Comparison of ENCODE assay signal across 9 mouse cellular contexts in genomic region chr3:53201670-53202069, GRCm38 (mm10).
DNase-seq lines count a peak whose midpoint lies in the region; ATAC-seq and TF ChIP-seq lines count a peak whose summit lies in the region.
"Had no signal": no experiment of that assay in that cellular context is flagged by ENCODE, and none has a peak within 500 bp of the region (broad histone marks: within the 10 kb centered on the region; RNA-seq: fewer than 3 reads in every experiment).

No protein-coding gene starts in this region.

- no peak overlapping the region for H3K27ac ChIP-seq in lung, embryonic 14.5 days (ENCODE audit: low read depth)
- peak overlapping the region; percentile 44 for H3K27ac ChIP-seq in embryonic facial prominence, embryonic 14.5 days (replicated peaks; ENCODE audit: low read depth, low read length)
- H3K27ac ChIP-seq in hindbrain, embryonic 10.5 days, result peak overlapping the region; percentile 85
- H3K27ac ChIP-seq in neural tube, embryonic 15.5 days (replicated peaks), result peak overlapping the region; percentile 56

- 49% methylated on average over 10 of the region's 10 CpGs for WGBS in lung, embryonic 14.5 days
- 35% methylated on average over 10 of the region's 10 CpGs for WGBS in embryonic facial prominence, embryonic 14.5 days
- WGBS in hindbrain, embryonic 10.5 days, result 40% methylated on average over 10 of the region's 10 CpGs
- WGBS in neural tube, embryonic 15.5 days, result 17% methylated on average over 10 of the region's 10 CpGs

- peak; percentile 44; the same call in 1 of the 2 replicates for ATAC-seq in lung, embryonic 14.5 days (ENCODE audit: insufficient read depth)
- ATAC-seq in embryonic facial prominence, embryonic 14.5 days (ENCODE audit: low read depth), result peak; percentile 66
- peak; percentile 76 for ATAC-seq in neural tube, embryonic 15.5 days (ENCODE audit: low FRiP score)
- no peak for ATAC-seq in megakaryocyte, adult 5-6 weeks (ENCODE audit: poor library complexity, severe bottlenecking)

- no peak overlapping the region; the same call in 1 of the 2 replicates for H3K4me2 ChIP-seq in lung, embryonic 14.5 days
- no peak overlapping the region for H3K4me2 ChIP-seq in embryonic facial prominence, embryonic 14.5 days (ENCODE audit: low read depth, low read length)
- no peak overlapping the region for H3K4me2 ChIP-seq in neural tube, embryonic 15.5 days

- H3K4me1 ChIP-seq in lung, embryonic 14.5 days (ENCODE audit: insufficient read depth), result peaks cover 17% of the 10 kb centered on the region
- peaks cover 41% of the 10 kb centered on the region for H3K4me1 ChIP-seq in embryonic facial prominence, embryonic 14.5 days (ENCODE audit: control insufficient read depth, insufficient read depth, low read length)
- peaks cover 65% of the 10 kb centered on the region for H3K4me1 ChIP-seq in hindbrain, embryonic 10.5 days (replicated peaks)
- peaks cover 33% of the 10 kb centered on the region for H3K4me1 ChIP-seq in neural tube, embryonic 15.5 days

- no peak overlapping the region for H3K4me3 ChIP-seq in lung, embryonic 14.5 days (ENCODE audit: low read depth, low read length)
- H3K4me3 ChIP-seq in embryonic facial prominence, embryonic 14.5 days (ENCODE audit: low read depth, low read length), result no peak overlapping the region
- H3K4me3 ChIP-seq in hindbrain, embryonic 10.5 days, result no peak overlapping the region
- H3K4me3 ChIP-seq in neural tube, embryonic 15.5 days (replicated peaks), result no peak overlapping the region

- H3K9ac ChIP-seq in lung, embryonic 14.5 days, result no peak overlapping the region
- no peak overlapping the region; the same call in 1 of the 2 replicates for H3K9ac ChIP-seq in embryonic facial prominence, embryonic 14.5 days (ENCODE audit: low read depth, low read length)
- H3K9ac ChIP-seq in neural tube, embryonic 15.5 days (replicated peaks), result no peak overlapping the region

- H3K9me3 ChIP-seq in lung, embryonic 14.5 days (ENCODE audit: low read depth, low read length), result no peaks in the 10 kb centered on the region
- no peaks in the 10 kb centered on the region for H3K9me3 ChIP-seq in embryonic facial prominence, embryonic 14.5 days (ENCODE audit: control insufficient read depth, low read length)
- no peaks in the 10 kb centered on the region for H3K9me3 ChIP-seq in hindbrain, embryonic 10.5 days
- no peaks in the 10 kb centered on the region for H3K9me3 ChIP-seq in neural tube, embryonic 15.5 days (replicated peaks)

- DNase-seq in lung, embryonic 14.5 days, result no peak
- DNase-seq in lung, postnatal 25 days (ENCODE audit: low spot score), result no peak
- peak; percentile 63 for DNase-seq in embryonic facial prominence, embryonic 14.5 days (ENCODE audit: low spot score)
- DNase-seq in hindbrain, embryonic 10.5 days (ENCODE audit: low spot score), result peak; percentile 19
- no peak for DNase-seq in urinary bladder, adult 2 months (ENCODE audit: low spot score)
- DNase-seq in spleen, adult 18-20 months, result no peak
- DNase-seq: kidney, postnatal 25 days had no signal

- H3K36me3 ChIP-seq in lung, embryonic 14.5 days (ENCODE audit: insufficient read depth), result no peaks in the 10 kb centered on the region
- H3K36me3 ChIP-seq in embryonic facial prominence, embryonic 14.5 days (ENCODE audit: control insufficient read depth, insufficient read depth, low read length), result no peaks in the 10 kb centered on the region
- no peaks in the 10 kb centered on the region for H3K36me3 ChIP-seq in hindbrain, embryonic 10.5 days
- no peaks in the 10 kb centered on the region for H3K36me3 ChIP-seq in neural tube, embryonic 15.5 days

- no peaks in the 10 kb centered on the region for H3K27me3 ChIP-seq in lung, embryonic 14.5 days (ENCODE audit: insufficient read depth, low read length)
- H3K27me3 ChIP-seq in embryonic facial prominence, embryonic 14.5 days (replicated peaks; ENCODE audit: control insufficient read depth, insufficient read depth, low read length), result no peaks in the 10 kb centered on the region
- H3K27me3 ChIP-seq in hindbrain, embryonic 10.5 days (ENCODE audit: insufficient read depth, poor library complexity, severe bottlenecking), result no peaks in the 10 kb centered on the region
- no peaks in the 10 kb centered on the region for H3K27me3 ChIP-seq in neural tube, embryonic 15.5 days (replicated peaks)

- no peak for TF ChIP-seq CTCF in lung, embryonic 14.5 days (IDR thresholded peaks at IDR 0.05; ENCODE audit: low read depth)

Comparison
In these comparisons a context has a peak if more than half of its experiments do, and no peak if none do; other contexts are left out.
1. DNase-seq: peak in embryonic facial prominence, embryonic 14.5 days (single experiment) and hindbrain, embryonic 10.5 days (single experiment); none in lung, embryonic 14.5 days (single experiment), lung, postnatal 25 days (single experiment), urinary bladder, adult 2 months (single experiment) and spleen, adult 18-20 months (0 of 2).